Mouse (Mus musculus): ENCODE measurements around the gene Ephb1. TPM values are rescaled to one million over a fixed set of nuclear protein-coding genes. Genes with fewer than 3 reads are reported as not detected.

Ephb1 gene
- polyA plus RNA-seq, 1 experiment, result not detected

DNA sequence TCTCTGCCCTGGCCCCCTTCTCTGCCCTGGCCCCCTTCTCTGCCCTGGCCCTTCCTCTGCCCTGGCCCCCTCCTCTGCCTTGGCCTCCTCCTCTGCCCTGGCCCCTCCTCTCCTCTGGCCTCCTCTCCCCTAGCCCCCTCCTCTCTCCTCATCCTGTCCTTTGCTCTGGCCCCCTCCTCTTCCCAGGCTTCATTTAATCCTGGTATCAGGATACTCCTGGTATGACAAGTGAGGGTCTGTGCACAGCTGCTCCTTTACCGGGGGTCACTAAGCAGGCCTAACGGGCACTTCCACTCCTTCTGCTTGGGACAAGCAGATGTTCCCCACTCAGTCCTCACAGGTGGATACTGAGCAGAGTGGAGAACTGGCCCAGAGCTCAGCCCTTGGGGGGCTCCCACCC, 247.3 kb downstream of the Ephb1 start:
- Histone ChIP-seq H3K4me1 (ENCODE audit: control insufficient read depth, insufficient read depth, low read length) (no peaks in the 10 kb centered on the region), H3K4me3 (ENCODE audit: insufficient read depth, low read length) (no peak overlapping the region), H3K27ac (ENCODE audit: insufficient read depth, low read depth, low read length) (no peak overlapping the region)
- TF ChIP-seq POLR2A (IDR thresholded peaks at IDR 0.05; ENCODE audit: borderline replicate concordance, low read depth, low read length) (no peak), CTCF (IDR thresholded peaks at IDR 0.05; ENCODE audit: low read depth, low read length) (no peak)

DNA sequence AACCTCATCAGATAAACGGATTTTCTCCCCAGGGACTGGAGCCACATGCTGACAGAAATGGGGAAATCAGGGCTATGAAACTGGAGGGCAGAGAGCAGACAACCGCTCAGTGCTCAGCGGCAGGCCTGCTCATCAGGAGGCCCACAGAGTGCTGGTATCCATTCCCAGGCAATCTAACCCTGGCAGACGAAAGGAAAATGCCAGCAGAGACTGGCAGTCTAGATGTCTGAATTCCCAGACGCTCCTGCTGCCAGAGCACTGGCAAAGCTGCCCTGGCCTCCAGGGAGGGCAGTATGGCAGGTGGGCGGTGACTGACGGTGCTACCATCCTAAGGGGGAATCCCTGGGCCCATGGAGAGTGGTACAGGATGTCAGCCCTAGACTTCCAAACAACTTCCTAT, 257.7 kb downstream of the Ephb1 start:
- TF ChIP-seq CTCF (IDR thresholded peaks at IDR 0.05; ENCODE audit: low read depth, low read length), result no peak
- TF ChIP-seq POLR2A (IDR thresholded peaks at IDR 0.05; ENCODE audit: borderline replicate concordance, low read depth, low read length), result no peak
- Histone ChIP-seq H3K4me1 (ENCODE audit: control insufficient read depth, insufficient read depth, low read length) (no peaks in the 10 kb centered on the region), H3K27ac (ENCODE audit: insufficient read depth, low read depth, low read length) (no peak overlapping the region), H3K4me3 (ENCODE audit: insufficient read depth, low read length) (no peak overlapping the region)

DNA sequence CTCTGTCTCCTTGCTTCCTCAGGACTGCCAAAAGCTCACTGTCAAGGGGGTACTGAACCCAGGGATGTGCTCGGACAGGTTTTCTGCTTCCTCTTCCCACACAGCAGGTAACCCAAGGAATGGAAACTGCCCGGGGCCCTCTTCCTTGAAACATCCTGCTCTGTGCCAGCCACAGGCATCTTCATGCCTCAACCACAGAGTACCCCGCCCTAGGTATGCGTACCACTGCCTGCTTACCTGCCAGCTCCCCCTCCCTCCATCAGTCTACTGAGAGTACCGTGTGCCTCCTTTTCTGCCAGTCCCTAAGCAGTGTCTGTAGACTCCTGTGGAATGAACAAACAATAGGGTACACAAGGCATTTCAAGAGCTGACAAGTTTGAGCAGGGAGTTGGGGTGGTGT, 265.9 kb downstream of the Ephb1 start:
- H3K27ac ChIP-seq (ENCODE audit: insufficient read depth, low read depth, low read length), result no peak overlapping the region
- TF ChIP-seq POLR2A (IDR thresholded peaks at IDR 0.05; ENCODE audit: borderline replicate concordance, low read depth, low read length), result no peak
- TF ChIP-seq CTCF (IDR thresholded peaks at IDR 0.05; ENCODE audit: low read depth, low read length), result no peak
- no peaks in the 10 kb centered on the region for H3K4me1 ChIP-seq (ENCODE audit: control insufficient read depth, insufficient read depth, low read length)
- no peak overlapping the region for H3K4me3 ChIP-seq (ENCODE audit: insufficient read depth, low read length)

DNA sequence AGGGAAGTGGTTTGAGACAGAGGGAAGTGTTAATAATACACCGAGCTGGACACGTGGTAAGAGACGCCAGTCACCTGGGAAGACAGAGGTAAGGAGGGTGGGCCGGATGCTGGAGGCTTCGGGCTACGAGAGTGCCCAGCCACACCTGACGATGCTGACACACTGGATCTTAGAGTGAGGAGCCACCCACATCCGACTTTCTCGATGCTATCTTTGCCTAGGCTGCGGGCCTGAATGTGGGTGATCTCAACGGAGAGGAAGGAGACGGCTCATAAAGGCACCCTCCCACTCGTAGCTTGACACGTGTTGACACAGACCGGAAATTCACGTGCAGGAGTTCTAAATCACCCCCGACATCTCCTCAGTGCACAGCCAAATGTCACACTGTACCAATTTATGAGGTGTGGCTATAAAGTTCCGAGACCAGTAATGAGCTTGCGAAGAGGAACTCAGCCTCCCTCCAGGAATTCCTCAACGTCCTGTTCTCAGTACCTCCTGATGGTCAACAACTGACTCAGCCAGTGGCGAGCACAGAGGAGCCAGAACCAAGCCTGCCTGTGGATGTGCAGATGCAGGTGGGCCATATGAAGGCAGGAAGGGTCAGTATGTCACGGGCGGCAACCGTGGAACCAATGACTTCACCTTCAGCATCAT, 268.3 kb downstream of the Ephb1 start:
- H3K4me1 ChIP-seq (ENCODE audit: control insufficient read depth, insufficient read depth, low read length), result no peaks in the 10 kb centered on the region
- no peak overlapping the region for H3K4me3 ChIP-seq (ENCODE audit: insufficient read depth, low read length)
- TF ChIP-seq CTCF (IDR thresholded peaks at IDR 0.05; ENCODE audit: low read depth, low read length) (no peak), POLR2A (IDR thresholded peaks at IDR 0.05; ENCODE audit: borderline replicate concordance, low read depth, low read length) (no peak)
- no peak overlapping the region for H3K27ac ChIP-seq (ENCODE audit: insufficient read depth, low read depth, low read length)

DNA sequence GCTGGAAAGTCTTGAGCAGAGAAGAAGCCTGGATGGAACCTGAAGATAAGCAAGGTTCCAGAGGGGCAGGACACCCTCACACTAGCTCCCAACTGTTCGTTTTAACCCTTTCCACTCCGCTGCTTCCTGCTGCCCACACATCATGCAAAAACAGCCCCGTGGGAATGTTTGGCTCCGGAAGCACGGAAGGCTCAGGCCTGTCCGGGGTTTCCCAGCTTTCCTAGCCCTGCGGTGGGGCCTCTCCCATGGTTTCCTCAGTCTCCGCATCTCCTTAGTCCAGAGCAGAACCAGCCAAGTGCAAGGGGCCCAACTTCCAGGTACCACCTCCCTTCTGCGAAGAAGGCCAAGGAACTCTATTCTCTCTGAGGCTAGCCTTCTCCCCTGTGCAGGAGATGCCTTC, 269.0 kb downstream of the Ephb1 start:
- no peak overlapping the region for H3K27ac ChIP-seq (ENCODE audit: insufficient read depth, low read depth, low read length)
- TF ChIP-seq CTCF (IDR thresholded peaks at IDR 0.05; ENCODE audit: low read depth, low read length), result no peak
- TF ChIP-seq POLR2A (IDR thresholded peaks at IDR 0.05; ENCODE audit: borderline replicate concordance, low read depth, low read length), result no peak
- H3K4me3 ChIP-seq (ENCODE audit: insufficient read depth, low read length), result no peak overlapping the region
- no peaks in the 10 kb centered on the region for H3K4me1 ChIP-seq (ENCODE audit: control insufficient read depth, insufficient read depth, low read length)

DNA sequence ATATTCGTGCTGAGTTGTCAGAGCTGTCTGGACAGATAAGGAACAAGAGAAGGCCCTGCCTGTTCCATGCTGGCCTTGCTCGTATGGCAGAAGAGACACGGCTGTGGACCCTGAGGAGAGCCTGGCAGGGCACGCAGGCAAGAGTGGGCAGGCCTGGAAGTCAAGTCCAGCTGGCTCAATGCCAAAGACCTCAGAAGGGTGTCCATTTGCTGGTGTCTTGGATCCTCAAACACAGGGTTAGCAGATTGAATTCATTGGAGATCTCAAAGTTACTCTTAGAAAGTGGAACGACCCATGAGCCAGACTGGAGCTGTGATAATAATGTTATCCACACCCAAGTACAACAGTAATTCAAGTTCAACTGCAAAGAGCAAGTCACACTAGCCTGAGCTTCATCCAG, 273.6 kb downstream of the Ephb1 start:
- TF ChIP-seq POLR2A (IDR thresholded peaks at IDR 0.05; ENCODE audit: borderline replicate concordance, low read depth, low read length) (no peak), CTCF (IDR thresholded peaks at IDR 0.05; ENCODE audit: low read depth, low read length) (no peak)
- Histone ChIP-seq H3K4me1 (ENCODE audit: control insufficient read depth, insufficient read depth, low read length) (no peaks in the 10 kb centered on the region), H3K4me3 (ENCODE audit: insufficient read depth, low read length) (no peak overlapping the region), H3K27ac (ENCODE audit: insufficient read depth, low read depth, low read length) (no peak overlapping the region)

DNA sequence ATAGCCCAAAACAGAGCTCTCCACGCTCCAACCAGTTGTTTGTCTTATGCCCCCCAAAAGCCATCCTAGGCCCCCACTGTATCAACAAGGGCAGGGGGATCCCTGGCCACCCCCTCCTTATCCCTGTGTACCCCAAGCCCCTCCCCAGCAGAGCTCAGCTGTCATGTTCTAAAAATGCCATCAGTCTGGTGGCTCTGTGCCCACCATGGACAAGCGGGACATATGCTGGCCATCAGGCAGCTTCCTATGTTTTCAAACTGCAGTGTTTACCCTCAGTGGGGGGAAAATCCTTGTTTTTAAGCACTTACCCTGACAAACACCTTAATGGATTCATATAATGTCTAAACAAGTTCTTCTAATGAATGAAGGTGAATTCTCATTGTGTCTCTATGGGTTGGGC, 275.3 kb downstream of the Ephb1 start:
- TF ChIP-seq CTCF (IDR thresholded peaks at IDR 0.05; ENCODE audit: low read depth, low read length), result no peak
- TF ChIP-seq POLR2A (IDR thresholded peaks at IDR 0.05; ENCODE audit: borderline replicate concordance, low read depth, low read length), result no peak
- no peak overlapping the region for H3K4me3 ChIP-seq (ENCODE audit: insufficient read depth, low read length)
- no peaks in the 10 kb centered on the region for H3K4me1 ChIP-seq (ENCODE audit: control insufficient read depth, insufficient read depth, low read length)
- no peak overlapping the region for H3K27ac ChIP-seq (ENCODE audit: insufficient read depth, low read depth, low read length)

DNA sequence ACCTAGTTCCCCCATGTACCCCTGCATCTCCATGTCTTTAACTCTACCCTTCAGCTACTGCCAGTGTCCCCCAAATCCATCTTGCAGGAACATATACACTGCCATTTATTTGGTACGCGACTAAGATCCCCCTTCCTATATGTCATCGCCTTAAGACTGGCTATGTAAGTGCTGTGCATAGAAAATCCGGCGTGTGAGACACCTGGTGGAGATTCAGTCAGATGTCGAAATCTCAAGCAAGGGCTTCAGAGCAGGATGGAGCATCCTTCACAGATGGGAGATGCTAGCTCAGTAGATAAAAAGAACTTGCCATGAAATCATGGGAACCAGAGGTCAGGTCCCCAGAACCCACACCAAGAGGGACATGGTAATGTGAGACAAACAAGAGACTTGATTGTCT, 276.3 kb downstream of the Ephb1 start:
- H3K4me3 ChIP-seq (ENCODE audit: insufficient read depth, low read length), result no peak overlapping the region
- no peak overlapping the region for H3K27ac ChIP-seq (ENCODE audit: insufficient read depth, low read depth, low read length)
- no peaks in the 10 kb centered on the region for H3K4me1 ChIP-seq (ENCODE audit: control insufficient read depth, insufficient read depth, low read length)
- TF ChIP-seq POLR2A (IDR thresholded peaks at IDR 0.05; ENCODE audit: borderline replicate concordance, low read depth, low read length) (no peak), CTCF (IDR thresholded peaks at IDR 0.05; ENCODE audit: low read depth, low read length) (no peak)

DNA sequence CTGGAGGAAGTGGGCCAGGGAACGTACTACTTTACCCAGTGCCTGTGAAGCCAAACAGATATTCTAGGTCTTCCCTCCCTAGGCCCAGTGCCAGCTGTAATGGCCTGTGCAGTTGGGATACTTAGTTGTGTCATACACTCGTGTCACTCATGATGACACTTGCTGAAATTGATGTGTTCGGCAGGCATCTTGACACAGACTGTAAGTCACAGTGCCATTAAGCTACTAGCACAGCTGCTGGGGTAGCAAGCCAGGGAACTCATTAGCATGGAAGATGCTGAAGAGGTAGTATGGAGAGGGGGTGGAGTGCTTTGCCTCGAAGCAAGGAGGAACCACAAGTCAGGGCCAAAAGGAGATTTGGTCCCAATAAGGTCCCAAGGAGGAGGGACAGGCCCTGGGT, 279.0 kb downstream of the Ephb1 start:
- Histone ChIP-seq H3K27ac (ENCODE audit: insufficient read depth, low read depth, low read length) (no peak overlapping the region), H3K4me1 (ENCODE audit: control insufficient read depth, insufficient read depth, low read length) (no peaks in the 10 kb centered on the region), H3K4me3 (ENCODE audit: insufficient read depth, low read length) (no peak overlapping the region)
- TF ChIP-seq POLR2A (IDR thresholded peaks at IDR 0.05; ENCODE audit: borderline replicate concordance, low read depth, low read length) (no peak), CTCF (IDR thresholded peaks at IDR 0.05; ENCODE audit: low read depth, low read length) (no peak)

DNA sequence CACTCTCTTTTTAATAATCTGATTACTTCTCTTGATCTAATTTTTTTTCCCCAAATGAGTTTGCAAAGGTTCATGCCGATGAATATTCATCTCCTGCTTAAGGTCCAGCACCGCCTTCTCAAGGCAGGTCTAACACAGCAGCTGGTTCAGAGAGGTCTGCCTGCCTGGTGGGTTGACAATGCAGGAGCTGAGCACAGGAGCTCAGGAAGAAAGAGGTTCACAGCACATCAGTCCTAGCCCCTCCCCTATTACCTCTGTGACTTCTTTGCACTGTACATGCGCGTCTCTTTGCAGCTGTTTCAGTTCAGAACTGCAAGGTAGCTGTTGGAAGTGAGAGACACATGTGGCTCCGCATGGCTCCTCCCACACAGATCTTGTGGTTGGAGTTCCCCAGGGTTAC, 281.1 kb downstream of the Ephb1 start:
- Histone ChIP-seq H3K4me3 (ENCODE audit: insufficient read depth, low read length) (no peak overlapping the region), H3K4me1 (ENCODE audit: control insufficient read depth, insufficient read depth, low read length) (no peaks in the 10 kb centered on the region), H3K27ac (ENCODE audit: insufficient read depth, low read depth, low read length) (no peak overlapping the region)
- TF ChIP-seq POLR2A (IDR thresholded peaks at IDR 0.05; ENCODE audit: borderline replicate concordance, low read depth, low read length) (no peak), CTCF (IDR thresholded peaks at IDR 0.05; ENCODE audit: low read depth, low read length) (no peak)

All from bone marrow macrophage, adult 2 months (primary cell).